Mouse (Mus musculus) adrenal gland, adult 2 months (tissue): ENCODE data around the gene Tubal3. TPM values are rescaled to one million over a fixed set of nuclear protein-coding genes. Genes with fewer than 3 reads are reported as not detected.
"Not testable (repeated sequence)": the region's sequence is repeated elsewhere in the genome, so short reads cannot be mapped to it uniquely, and the experiment has no call there.

Experiments
- DNase-seq: peaks from one replicate; pipeline ENCODE4 v3.0.0; 2021
- long read RNA-seq: library from polyadenylated mRNA; stranded (forward); transcript quantifications from one replicate; pipeline ENCODE4 v2.0.0, GENCODE M21; 2021
- polyA plus RNA-seq: library from polyadenylated mRNA; depleted of rRNA; stranded (reverse); fragments of >200 nt; gene quantifications from 2 replicates; pipeline ENCODE4 v1.2.3, GENCODE M21; 2012; rRNA removed
- total RNA-seq, 2 experiments: library from RNA; stranded (reverse); gene quantifications; 2 replicates each; pipeline ENCODE4 v1.2.3; 2021

Gene Tubal3
- total RNA-seq (not detected), polyA plus RNA-seq (not detected in 2 replicates)
- long read RNA-seq: 0 reads

GRCm38 (mm10) chr13:3917571-3918311 lies at the start of gene Tubal3, which contains the start of gene Net1:
Gene Tubal3 (plus strand): TSS chr13:3918274.
Gene Net1 (minus strand): TSS chr13:3918220.
- peak; percentile 91 for DNase-seq

GRCm38 (mm10) chr13:3869901-3870300 lies 48.2 kb upstream of the Tubal3 start:
- DNase-seq: no peak

- no peak for DNase-seq
Observed at GRCm38 (mm10) chr13:3872832-3873231, 45.2 kb upstream of the Tubal3 start.

- DNase-seq: no peak
Observed at GRCm38 (mm10) chr13:3876448-3876847, 41.6 kb upstream of the Tubal3 start.

GRCm38 (mm10) chr13:3877185-3877584 lies 40.9 kb upstream of the Tubal3 start:
- DNase-seq: no peak

GRCm38 (mm10) chr13:3877679-3878220 lies 40.3 kb upstream of the Tubal3 start:
- DNase-seq: no peak

- DNase-seq: no peak
Observed at GRCm38 (mm10) chr13:3886663-3887062, 31.4 kb upstream of the Tubal3 start.

- DNase-seq: no peak
Observed at GRCm38 (mm10) chr13:3889111-3889510, 29.0 kb upstream of the Tubal3 start.

- no peak for DNase-seq
Observed at GRCm38 (mm10) chr13:3890061-3890460, 28.0 kb upstream of the Tubal3 start.

GRCm38 (mm10) chr13:3891479-3892087 lies 26.5 kb upstream of the Tubal3 start:
- peak; percentile 41 for DNase-seq

- no peak for DNase-seq
Observed at GRCm38 (mm10) chr13:3892601-3893000, 25.5 kb upstream of the Tubal3 start.

- DNase-seq: peak; percentile 97
Observed at GRCm38 (mm10) chr13:3893126-3893734, 24.8 kb upstream of the Tubal3 start.

- no peak for DNase-seq
Observed at GRCm38 (mm10) chr13:3894549-3894948, 23.5 kb upstream of the Tubal3 start.

- DNase-seq: no peak
Observed at GRCm38 (mm10) chr13:3895397-3895980, 22.6 kb upstream of the Tubal3 start.

- no peak for DNase-seq
Observed at GRCm38 (mm10) chr13:3896032-3896431, 22.0 kb upstream of the Tubal3 start.

- peak; percentile 67 for DNase-seq
Observed at GRCm38 (mm10) chr13:3896913-3897312, 21.2 kb upstream of the Tubal3 start.

GRCm38 (mm10) chr13:3898202-3898601 lies 19.9 kb upstream of the Tubal3 start:
- DNase-seq: not testable (repeated sequence)

GRCm38 (mm10) chr13:3899301-3899700 lies 18.8 kb upstream of the Tubal3 start:
- DNase-seq: no peak

- no peak for DNase-seq
Observed at GRCm38 (mm10) chr13:3907151-3907696, 10.8 kb upstream of the Tubal3 start.

- DNase-seq: no peak
Observed at GRCm38 (mm10) chr13:3908262-3908661, 9.8 kb upstream of the Tubal3 start.

- DNase-seq: no peak
Observed at GRCm38 (mm10) chr13:3910356-3910755, 7.7 kb upstream of the Tubal3 start.

- no peak for DNase-seq
Observed at GRCm38 (mm10) chr13:3913504-3913903, 4.6 kb upstream of the Tubal3 start.
